Mouse (Mus musculus): Measurements from ENCODE around the gene Mettl27. TPM values are rescaled to one million over a fixed set of nuclear protein-coding genes. Genes with fewer than 3 reads are reported as not detected.
"Not testable (repeated sequence)": the region's sequence is repeated elsewhere in the genome, so short reads cannot be mapped to it uniquely, and the experiment has no call there.

Gene Mettl27
- total RNA-seq, 1 experiment: 15.6 TPM

DNA sequence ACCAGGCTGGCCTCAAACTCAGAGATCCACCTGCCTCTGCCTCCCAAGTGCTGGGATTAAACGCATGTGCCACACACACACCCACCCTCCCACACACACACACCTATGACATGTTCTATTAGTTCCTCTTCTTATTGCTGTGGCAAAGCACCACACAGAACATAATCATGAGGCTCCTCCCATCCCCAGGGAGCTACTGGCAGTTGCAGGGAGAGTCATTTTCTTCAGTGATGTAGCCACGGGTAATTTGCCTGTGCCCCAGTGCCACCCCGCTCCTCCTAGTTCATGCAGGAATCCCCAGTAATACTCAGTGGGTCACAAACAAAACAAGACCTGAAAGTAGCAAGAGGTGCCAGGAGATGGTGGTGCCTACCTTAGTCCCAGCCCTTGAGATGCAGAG lies 2.5 kb downstream of the Mettl27 start:
- Histone ChIP-seq H3K36me3 (ENCODE audit: control insufficient read depth, insufficient read depth, low read length, poor library complexity, severe bottlenecking) (peaks cover 26% of the 10 kb centered on the region), H3K4me1 (ENCODE audit: control insufficient read depth in 2 of 2, insufficient read depth in 2 of 2, low read length in 2 of 2, poor library complexity in 1 of 2) (peaks cover 0 to 9% of the 10 kb centered on the region in 2 experiments; a peak in 2 of 4 replicates), H3K9ac (ENCODE audit: insufficient read depth, low read depth, low read length, poor library complexity, severe bottlenecking) (no peak overlapping the region), H3K4me3 (ENCODE audit: insufficient read depth in 1 of 2, low read depth in 1 of 2, low read length in 2 of 2, poor library complexity in 1 of 2, severe bottlenecking in 1 of 2) (no peak overlapping the region), H3K27ac (ENCODE audit: insufficient read depth, low read depth, low read length, poor library complexity, severe bottlenecking) (no peak overlapping the region), H3K9me3 (ENCODE audit: control insufficient read depth, insufficient read depth, low read depth, low read length) (no peaks in the 10 kb centered on the region)
- TF ChIP-seq HCFC1 (IDR thresholded peaks at IDR 0.05; ENCODE audit: borderline replicate concordance, insufficient read depth, low read length) (no peak), ZC3H11A (IDR thresholded peaks at IDR 0.05; ENCODE audit: borderline replicate concordance, low read depth, low read length) (no peak), CHD2 (IDR thresholded peaks at IDR 0.05; ENCODE audit: low read depth, low read length) (no peak), ZNF384 (IDR thresholded peaks at IDR 0.05; ENCODE audit: low read depth, low read length) (no peak)
- DNase-seq (ENCODE audit: low read depth, low spot score): no peak
- in situ Hi-C loops (cut with MboI; ENCODE audit: low sequenced_read_pairs in 2 of 2, unreplicated experiment in 2 of 2): no loop called here

DNA sequence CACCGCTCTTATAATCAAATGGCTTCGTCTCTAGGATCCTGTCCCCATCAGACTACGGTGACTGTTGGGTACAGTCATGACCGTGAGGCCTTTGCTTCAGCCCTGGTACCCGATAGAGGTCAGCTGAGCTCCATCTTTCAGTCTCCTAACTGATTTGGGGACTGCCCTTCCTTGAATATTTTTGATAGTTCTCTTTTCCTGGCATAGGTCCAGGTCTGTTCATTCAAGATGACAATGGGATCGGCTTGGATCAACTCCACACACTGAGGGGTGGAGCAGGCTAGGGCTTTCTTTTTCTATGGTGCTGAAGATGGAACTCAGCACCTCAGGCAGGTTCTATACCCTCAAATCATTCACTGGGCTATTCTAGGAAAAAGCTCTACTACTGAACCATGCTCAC lies 3.9 kb downstream of the Mettl27 start:
- H3K9me3 ChIP-seq (ENCODE audit: control insufficient read depth, insufficient read depth, low read depth, low read length): no peaks in the 10 kb centered on the region
- no peak overlapping the region for H3K27ac ChIP-seq (ENCODE audit: insufficient read depth, low read depth, low read length, poor library complexity, severe bottlenecking)
- in situ Hi-C loops (cut with MboI; ENCODE audit: low sequenced_read_pairs in 2 of 2, unreplicated experiment in 2 of 2): no loop called here
- no peak for TF ChIP-seq CHD2 (IDR thresholded peaks at IDR 0.05; ENCODE audit: low read depth, low read length)
- no peak for TF ChIP-seq ZC3H11A (IDR thresholded peaks at IDR 0.05; ENCODE audit: borderline replicate concordance, low read depth, low read length)
- no peak for TF ChIP-seq ZNF384 (IDR thresholded peaks at IDR 0.05; ENCODE audit: low read depth, low read length)
- no peak for TF ChIP-seq MAFK (IDR thresholded peaks at IDR 0.05; ENCODE audit: insufficient read depth, low read depth, low read length)
- TF ChIP-seq HCFC1 (IDR thresholded peaks at IDR 0.05; ENCODE audit: borderline replicate concordance, insufficient read depth, low read length): no peak
- no peak overlapping the region for H3K4me3 ChIP-seq (ENCODE audit: insufficient read depth in 1 of 2, low read depth in 1 of 2, low read length in 2 of 2, poor library complexity in 1 of 2, severe bottlenecking in 1 of 2)
- peaks cover 0 to 18% of the 10 kb centered on the region in 2 experiments; a peak in 2 of 4 replicates for H3K4me1 ChIP-seq (ENCODE audit: control insufficient read depth in 2 of 2, insufficient read depth in 2 of 2, low read length in 2 of 2, poor library complexity in 1 of 2)
- H3K36me3 ChIP-seq (ENCODE audit: control insufficient read depth, insufficient read depth, low read length, poor library complexity, severe bottlenecking): peaks cover 34% of the 10 kb centered on the region
- no peak overlapping the region for H3K9ac ChIP-seq (ENCODE audit: insufficient read depth, low read depth, low read length, poor library complexity, severe bottlenecking)
- DNase-seq (ENCODE audit: low read depth, low spot score): no peak

GRCm38 (mm10) chr5:134936626-134937185 lies 4.5 kb downstream of the Mettl27 start:
- Histone ChIP-seq H3K4me3 (ENCODE audit: insufficient read depth in 1 of 2, low read depth in 1 of 2, low read length in 2 of 2, poor library complexity in 1 of 2, severe bottlenecking in 1 of 2) (no peak overlapping the region), H3K4me1 (ENCODE audit: control insufficient read depth in 2 of 2, insufficient read depth in 2 of 2, low read length in 2 of 2, poor library complexity in 1 of 2) (peaks cover 3 to 23% of the 10 kb centered on the region in 2 experiments; a peak in 3 of 4 replicates), H3K36me3 (ENCODE audit: control insufficient read depth, insufficient read depth, low read length, poor library complexity, severe bottlenecking) (peaks cover 34% of the 10 kb centered on the region), H3K27ac (ENCODE audit: insufficient read depth, low read depth, low read length, poor library complexity, severe bottlenecking) (peak overlapping the region; percentile 70), H3K9ac (ENCODE audit: insufficient read depth, low read depth, low read length, poor library complexity, severe bottlenecking) (no peak overlapping the region), H3K9me3 (ENCODE audit: control insufficient read depth, insufficient read depth, low read depth, low read length) (no peaks in the 10 kb centered on the region)
- in situ Hi-C loops (cut with MboI; ENCODE audit: low sequenced_read_pairs in 2 of 2, unreplicated experiment in 2 of 2): no loop called here
- DNase-seq (ENCODE audit: low read depth, low spot score): no peak
- TF ChIP-seq ZC3H11A (IDR thresholded peaks at IDR 0.05; ENCODE audit: borderline replicate concordance, low read depth, low read length): no peak
- no peak for TF ChIP-seq CHD2 (IDR thresholded peaks at IDR 0.05; ENCODE audit: low read depth, low read length)
- TF ChIP-seq HCFC1 (IDR thresholded peaks at IDR 0.05; ENCODE audit: borderline replicate concordance, insufficient read depth, low read length): no peak
- no peak for TF ChIP-seq ZNF384 (IDR thresholded peaks at IDR 0.05; ENCODE audit: low read depth, low read length)
- TF ChIP-seq MAFK (IDR thresholded peaks at IDR 0.05; ENCODE audit: insufficient read depth, low read depth, low read length): no peak

GRCm38 (mm10) chr5:134939069-134939468 lies 6.9 kb downstream of the Mettl27 start:
- H3K4me1 ChIP-seq (ENCODE audit: control insufficient read depth in 2 of 2, insufficient read depth in 2 of 2, low read length in 2 of 2, poor library complexity in 1 of 2): peaks cover 9 to 31% of the 10 kb centered on the region in 2 experiments; a peak in 3 of 4 replicates
- H3K36me3 ChIP-seq (ENCODE audit: control insufficient read depth, insufficient read depth, low read length, poor library complexity, severe bottlenecking): peaks cover 27% of the 10 kb centered on the region; the same call in 1 of the 2 replicates
- peak overlapping the region; percentile 41 for H3K27ac ChIP-seq (ENCODE audit: insufficient read depth, low read depth, low read length, poor library complexity, severe bottlenecking)
- in situ Hi-C loops (cut with MboI; ENCODE audit: low sequenced_read_pairs in 2 of 2, unreplicated experiment in 2 of 2): no loop called here
- H3K4me3 ChIP-seq (ENCODE audit: insufficient read depth in 1 of 2, low read depth in 1 of 2, low read length in 2 of 2, poor library complexity in 1 of 2, severe bottlenecking in 1 of 2): no peak overlapping the region
- H3K9me3 ChIP-seq (ENCODE audit: control insufficient read depth, insufficient read depth, low read depth, low read length): no peaks in the 10 kb centered on the region
- no peak for DNase-seq (ENCODE audit: low read depth, low spot score)
- no peak overlapping the region for H3K9ac ChIP-seq (ENCODE audit: insufficient read depth, low read depth, low read length, poor library complexity, severe bottlenecking)
- no peak for TF ChIP-seq ZNF384 (IDR thresholded peaks at IDR 0.05; ENCODE audit: low read depth, low read length)
- no peak for TF ChIP-seq HCFC1 (IDR thresholded peaks at IDR 0.05; ENCODE audit: borderline replicate concordance, insufficient read depth, low read length)
- no peak for TF ChIP-seq MAFK (IDR thresholded peaks at IDR 0.05; ENCODE audit: insufficient read depth, low read depth, low read length)
- TF ChIP-seq ZC3H11A (IDR thresholded peaks at IDR 0.05; ENCODE audit: borderline replicate concordance, low read depth, low read length): no peak
- no peak for TF ChIP-seq CHD2 (IDR thresholded peaks at IDR 0.05; ENCODE audit: low read depth, low read length)

DNA sequence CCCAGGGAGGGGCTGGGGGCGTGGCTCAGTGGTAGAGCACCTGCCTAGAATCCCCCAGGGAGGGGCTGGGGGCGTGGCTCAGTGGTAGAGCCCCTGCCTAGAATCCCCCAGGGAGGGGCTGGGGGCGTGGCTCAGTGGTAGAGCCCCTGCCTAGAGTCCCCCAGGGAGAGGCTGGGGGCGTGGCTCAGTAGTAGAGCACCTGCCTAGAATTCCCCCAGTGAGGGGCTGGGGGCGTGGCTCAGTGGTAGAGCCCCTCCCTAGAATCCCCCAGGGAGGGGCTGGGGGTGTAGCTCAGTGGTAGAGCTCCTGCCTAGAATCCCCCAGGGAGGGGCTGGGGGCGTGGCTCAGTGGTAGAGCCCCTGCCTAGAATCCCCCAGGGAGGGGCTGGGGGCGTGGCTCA lies 7.4 kb downstream of the Mettl27 start:
- in situ Hi-C loops (cut with MboI; ENCODE audit: low sequenced_read_pairs in 2 of 2, unreplicated experiment in 2 of 2); H3K9me3 ChIP-seq (ENCODE audit: control insufficient read depth, insufficient read depth, low read depth, low read length); H3K9ac ChIP-seq (ENCODE audit: insufficient read depth, low read depth, low read length, poor library complexity, severe bottlenecking); H3K27ac ChIP-seq (ENCODE audit: insufficient read depth, low read depth, low read length, poor library complexity, severe bottlenecking); DNase-seq (ENCODE audit: low read depth, low spot score); H3K4me3 ChIP-seq (ENCODE audit: insufficient read depth in 1 of 2, low read depth in 1 of 2, low read length in 2 of 2, poor library complexity in 1 of 2, severe bottlenecking in 1 of 2): not testable (repeated sequence)
- Histone ChIP-seq H3K36me3 (ENCODE audit: control insufficient read depth, insufficient read depth, low read length, poor library complexity, severe bottlenecking) (peaks cover 23% of the 10 kb centered on the region; the same call in 1 of the 2 replicates), H3K4me1 (ENCODE audit: control insufficient read depth in 2 of 2, insufficient read depth in 2 of 2, low read length in 2 of 2, poor library complexity in 1 of 2) (peaks cover 9 to 31% of the 10 kb centered on the region in 2 experiments; a peak in 3 of 4 replicates)
